Mouse (Mus musculus): ENCODE data around the gene Spag8. TPM values are rescaled to one million over a fixed set of nuclear protein-coding genes. Genes with fewer than 3 reads are reported as not detected.

The Spag8 gene
- total RNA-seq, 2 experiments from 2014 or later: not detected

DNA sequence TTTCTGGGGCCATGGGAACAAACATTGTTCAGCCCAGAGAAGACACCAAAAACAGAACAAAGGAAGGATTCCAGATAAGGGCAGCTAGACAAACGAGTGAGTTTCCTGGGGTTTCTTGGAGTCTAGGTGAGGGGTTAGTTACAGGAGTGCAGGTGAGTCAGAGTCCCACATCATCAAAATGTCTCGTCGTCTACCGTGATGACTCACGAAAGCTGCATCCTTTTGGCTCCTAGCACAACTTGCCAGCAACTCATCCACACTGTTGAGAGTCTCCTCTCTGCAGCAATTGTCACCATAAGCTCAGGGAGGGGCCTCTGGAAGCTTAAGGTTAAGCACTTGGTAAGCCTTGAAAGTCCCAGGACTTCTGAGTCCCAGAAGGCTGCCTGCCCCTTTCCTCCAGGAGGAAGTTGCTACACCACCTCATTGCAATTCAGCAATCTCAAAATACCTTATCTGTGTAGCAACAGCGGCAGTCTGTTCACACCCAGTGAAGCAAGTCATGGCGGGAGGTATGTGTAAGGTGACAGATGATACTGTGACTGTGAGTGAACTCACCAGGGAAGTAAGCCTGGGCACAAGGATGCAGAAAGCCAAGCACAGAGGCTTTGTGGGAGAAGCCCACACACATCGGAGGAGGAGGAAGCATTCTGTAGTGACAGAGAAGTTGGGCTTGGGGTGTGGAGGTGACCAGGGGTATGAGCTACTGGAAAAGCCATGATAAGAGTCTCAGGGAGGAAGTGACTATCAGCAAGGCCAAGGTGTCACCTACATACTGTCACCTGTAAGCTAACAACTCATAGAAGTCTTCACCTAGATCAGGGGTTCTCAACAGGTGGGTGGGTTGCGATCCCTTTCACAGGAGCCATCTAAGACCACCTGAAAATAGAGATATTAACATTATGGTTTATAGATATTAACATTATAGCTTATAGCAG is 48.4 kb downstream of the Spag8 start:
- peak; percentile 96 for ATAC-seq (replicated peaks; ENCODE audit: poor library complexity, severe bottlenecking)

DNA sequence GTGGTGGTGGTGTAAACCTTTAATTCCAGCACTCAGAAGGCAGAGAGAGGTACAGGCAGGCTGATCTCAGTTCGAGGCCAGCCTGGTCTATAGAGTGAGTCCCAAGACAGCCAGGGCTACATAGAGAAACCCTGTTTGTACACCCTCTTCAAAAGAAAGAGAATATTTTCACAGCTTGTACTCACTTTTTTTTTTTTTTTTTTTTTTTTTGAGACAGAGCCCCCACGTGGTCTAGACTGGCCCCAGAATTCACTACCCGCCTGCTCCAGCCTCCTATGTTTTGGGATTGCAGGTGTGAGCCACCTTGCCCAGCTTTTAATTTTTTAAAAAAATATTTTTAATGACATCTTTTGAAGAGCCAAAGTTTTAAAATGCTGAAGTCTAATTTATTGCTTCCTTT is 49.3 kb downstream of the Spag8 start:
- ATAC-seq (replicated peaks; ENCODE audit: poor library complexity, severe bottlenecking): no peak

Other genes with a start within 250 kb of the Spag8 start
- gene Fam166b, start 224.5 kb downstream of the Spag8 start, total RNA-seq (2014; fragmentation: Nextera tagmentation): not detected in 2 replicates
- gene Fam166b, start 224.5 kb downstream of the Spag8 start, total RNA-seq (2017): not detected in 2 replicates
- 6.9 and 24.2 TPM in 2 replicates for gene Tesk1, start 211.7 kb downstream of the Spag8 start, total RNA-seq (2014; fragmentation: Nextera tagmentation)
- 5.9 and 7.4 TPM in 2 replicates for gene Tesk1, start 211.7 kb downstream of the Spag8 start, total RNA-seq (2017)
- 7.7 and 11.1 TPM in 2 replicates for gene Cd72, start 199.0 kb downstream of the Spag8 start, total RNA-seq (2014; fragmentation: Nextera tagmentation)
- 7.0 and 9.1 TPM in 2 replicates for gene Cd72, start 199.0 kb downstream of the Spag8 start, total RNA-seq (2017)
- not detected in 2 replicates for gene Sit1, start 169.9 kb downstream of the Spag8 start, total RNA-seq (2014; fragmentation: Nextera tagmentation)
- gene Sit1, start 169.9 kb downstream of the Spag8 start, total RNA-seq (2017): not detected in 2 replicates
- gene Ccdc107, start 160.7 kb downstream of the Spag8 start, total RNA-seq (2014; fragmentation: Nextera tagmentation): 28.2 and 44.7 TPM in 2 replicates
- 48.0 and 56.1 TPM in 2 replicates for gene Ccdc107, start 160.7 kb downstream of the Spag8 start, total RNA-seq (2017)
- gene Arhgef39, start 153.9 kb downstream of the Spag8 start, total RNA-seq (2014; fragmentation: Nextera tagmentation): 52.0 and 55.5 TPM in 2 replicates
- gene Arhgef39, start 153.9 kb downstream of the Spag8 start, total RNA-seq (2017): 63.7 and 81.2 TPM in 2 replicates
- 11.6 and 16.9 TPM in 2 replicates for gene Car9, start 146.6 kb downstream of the Spag8 start, total RNA-seq (2014; fragmentation: Nextera tagmentation)
- gene Car9, start 146.6 kb downstream of the Spag8 start, total RNA-seq (2017): 4.1 and 7.6 TPM in 2 replicates
- 1.6 and 3.8 TPM in 2 replicates for gene Tpm2, start 129.8 kb downstream of the Spag8 start, total RNA-seq (2014; fragmentation: Nextera tagmentation)
- gene Tpm2, start 129.8 kb downstream of the Spag8 start, total RNA-seq (2017): 2.5 and 5.2 TPM in 2 replicates
- 10.5 and 13.4 TPM in 2 replicates for gene Creb3, start 91.3 kb downstream of the Spag8 start, total RNA-seq (2014; fragmentation: Nextera tagmentation)
- gene Creb3, start 91.3 kb downstream of the Spag8 start, total RNA-seq (2017): 24.9 and 25.7 TPM in 2 replicates
- 167 and 198 TPM in 2 replicates for gene Tln1, start 90.9 kb downstream of the Spag8 start, total RNA-seq (2014; fragmentation: Nextera tagmentation)
- 251 and 299 TPM in 2 replicates for gene Tln1, start 90.9 kb downstream of the Spag8 start, total RNA-seq (2017)
- 28.1 and 30.8 TPM in 2 replicates for gene Rgp1, start 74.9 kb downstream of the Spag8 start, total RNA-seq (2014; fragmentation: Nextera tagmentation)
- gene Rgp1, start 74.9 kb downstream of the Spag8 start, total RNA-seq (2017): 9.9 and 10.9 TPM in 2 replicates
- 10.6 and 19.0 TPM in 2 replicates for gene Gba2, start 74.7 kb downstream of the Spag8 start, total RNA-seq (2014; fragmentation: Nextera tagmentation)
- 7.8 and 8.4 TPM in 2 replicates for gene Gba2, start 74.7 kb downstream of the Spag8 start, total RNA-seq (2017)
- gene Msmp, start 69.1 kb downstream of the Spag8 start, total RNA-seq (2014; fragmentation: Nextera tagmentation): not detected in 2 replicates
- not detected in 2 replicates for gene Msmp, start 69.1 kb downstream of the Spag8 start, total RNA-seq (2017)
- 0.64 TPM in 1 of 2 replicates, not detected in the other for gene Npr2, start 21.7 kb downstream of the Spag8 start, total RNA-seq (2014; fragmentation: Nextera tagmentation)
- 0.31 and 0.56 TPM in 2 replicates for gene Npr2, start 21.7 kb downstream of the Spag8 start, total RNA-seq (2017)
- gene Hint2, start 2.9 kb upstream of the Spag8 start, total RNA-seq (2014; fragmentation: Nextera tagmentation): 58.6 and 78.3 TPM in 2 replicates
- gene Hint2, start 2.9 kb upstream of the Spag8 start, total RNA-seq (2017): 55.1 and 63.3 TPM in 2 replicates
- gene Tmem8b, start 15.4 kb upstream of the Spag8 start, total RNA-seq (2014; fragmentation: Nextera tagmentation): 1.9 and 4.9 TPM in 2 replicates
- 0.46 and 0.52 TPM in 2 replicates for gene Tmem8b, start 15.4 kb upstream of the Spag8 start, total RNA-seq (2017)
- not detected in 2 replicates for gene Fam221b, start 15.6 kb upstream of the Spag8 start, total RNA-seq (2014; fragmentation: Nextera tagmentation)
- gene Fam221b, start 15.6 kb upstream of the Spag8 start, total RNA-seq (2017): 0.34 and 0.36 TPM in 2 replicates
- gene Olfr70, start 47.2 kb upstream of the Spag8 start, total RNA-seq (2014; fragmentation: Nextera tagmentation): not detected in 2 replicates
- gene Olfr70, start 47.2 kb upstream of the Spag8 start, total RNA-seq (2017): not detected in 2 replicates
- gene Olfr71, start 56.7 kb upstream of the Spag8 start, total RNA-seq (2014; fragmentation: Nextera tagmentation): not detected in 2 replicates
- gene Olfr71, start 56.7 kb upstream of the Spag8 start, total RNA-seq (2017): not detected in 2 replicates
- gene Hrct1, start 73.6 kb upstream of the Spag8 start, total RNA-seq (2014; fragmentation: Nextera tagmentation): not detected in 2 replicates
- gene Hrct1, start 73.6 kb upstream of the Spag8 start, total RNA-seq (2017): not detected in 2 replicates
- not detected in 2 replicates for gene Spaar, start 76.4 kb upstream of the Spag8 start, total RNA-seq (2014; fragmentation: Nextera tagmentation)
- not detected in 2 replicates for gene Spaar, start 76.4 kb upstream of the Spag8 start, total RNA-seq (2017)
- not detected in 2 replicates for gene Olfr159, start 117.4 kb upstream of the Spag8 start, total RNA-seq (2014; fragmentation: Nextera tagmentation)
- gene Olfr159, start 117.4 kb upstream of the Spag8 start, total RNA-seq (2017): not detected in 2 replicates
- gene Olfr156, start 170.3 kb upstream of the Spag8 start, total RNA-seq (2014; fragmentation: Nextera tagmentation): not detected in 2 replicates
- not detected in 2 replicates for gene Olfr156, start 170.3 kb upstream of the Spag8 start, total RNA-seq (2017)
- not detected in 2 replicates for gene Olfr157, start 186.6 kb upstream of the Spag8 start, total RNA-seq (2014; fragmentation: Nextera tagmentation)
- gene Olfr157, start 186.6 kb upstream of the Spag8 start, total RNA-seq (2017): not detected in 2 replicates
- gene Olfr155, start 198.0 kb upstream of the Spag8 start, total RNA-seq (2014; fragmentation: Nextera tagmentation): not detected in 2 replicates
- gene Olfr155, start 198.0 kb upstream of the Spag8 start, total RNA-seq (2017): not detected in 2 replicates
- 1.3 and 5.5 TPM in 2 replicates for gene Reck, start 221.9 kb upstream of the Spag8 start, total RNA-seq (2014; fragmentation: Nextera tagmentation)
- gene Reck, start 221.9 kb upstream of the Spag8 start, total RNA-seq (2017): 0.22 and 1.4 TPM in 2 replicates

Measured in granulocyte monocyte progenitor cell, adult 5-6 weeks (primary cell).